Mouse (Mus musculus) neutrophil, adult 5-6 weeks (primary cell): ENCODE measurements at regions not wholly inside any gene's neighbourhood (a gene's known extent, or its start where the extent isn't known, plus 50 kb on each side); places are given as distances from the start of the nearest gene placed in this dataset.

Experiments
- ATAC-seq: fragments of 151-379, 151-347 bp; 2 replicates; pipeline ENCODE4 v1.8.0; 2017; ENCODE audit warnings: mild to moderate bottlenecking, moderate TSS enrichment; ENCODE audit not compliant: insufficient number of reproducible peaks, poor library complexity, low FRiP score, severe bottlenecking; ENCODE audit errors: extremely low read depth

- ATAC-seq, result no peak
These were observed 65.8 kb upstream of the Atp11b start for GRCm38 (mm10) chr3:35688111-35688510.

- ATAC-seq, result peak; percentile 81
These were observed 65.1 kb upstream of the Atp11b start for GRCm38 (mm10) chr3:35688781-35689180.

GRCm38 (mm10) chr3:35693039-35693438 lies 60.9 kb upstream of the Atp11b start:
- peak; percentile 95 for ATAC-seq

GRCm38 (mm10) chr3:35693551-35693950 lies 60.4 kb upstream of the Atp11b start:
- ATAC-seq, result no peak

- ATAC-seq, result no peak
These were observed 59.7 kb upstream of the Atp11b start for GRCm38 (mm10) chr3:35694241-35694640.

- no peak for ATAC-seq
These were observed 58.0 kb upstream of the Atp11b start for GRCm38 (mm10) chr3:35695859-35696258.

GRCm38 (mm10) chr3:35699266-35699665 lies 54.6 kb upstream of the Atp11b start:
- no peak for ATAC-seq

GRCm38 (mm10) chr3:35699979-35700378 lies 53.9 kb upstream of the Atp11b start:
- ATAC-seq, result no peak

GRCm38 (mm10) chr3:35703528-35704327 lies 50.2 kb upstream of the Atp11b start:
- ATAC-seq, result no peak
